Mouse (Mus musculus) kidney, embryonic 16.5 days (tissue): ENCODE measurements around the gene Zfp292. TPM values are rescaled to one million over a fixed set of nuclear protein-coding genes. Genes with fewer than 3 reads are reported as not detected.

Experiments
- ATAC-seq: fragments of 200-750 bp; cut with Nextera tagmentation; 2 replicates; pipeline ENCODE4 v1.8.0; 2017; ENCODE audit warnings: moderate TSS enrichment; ENCODE audit not compliant: low FRiP score, low TSS enrichment
- H3K27ac ChIP-seq: fragments of 300-500 bp; sonication (generic); 2 replicates; pipeline ENCODE4 v1.5.1; 2014; ENCODE audit warnings: low read length
- H3K27me3 ChIP-seq: fragments of 300-500 bp; sonication (generic); 2 replicates; pipeline ENCODE4 v1.6.1; 2014; ENCODE audit warnings: low read length, control low read depth, mixed read lengths; ENCODE audit not compliant: insufficient read depth
- H3K36me3 ChIP-seq: fragments of 300-500 bp; sonication (generic); 2 replicates; pipeline ENCODE4 v1.6.1; 2014; ENCODE audit warnings: low read length, control low read depth, mixed read lengths; ENCODE audit not compliant: insufficient read depth
- H3K4me1 ChIP-seq: fragments of 300-500 bp; sonication (generic); 2 replicates; pipeline ENCODE4 v1.6.1; 2014; ENCODE audit warnings: low read length, control low read depth, mixed read lengths; ENCODE audit not compliant: insufficient read depth
- H3K4me2 ChIP-seq: fragments of 300-500 bp; sonication (generic); replicated peaks from 2 replicates; pipeline ENCODE4 v1.6.1; 2014; ENCODE audit warnings: low read depth, low read length
- H3K4me3 ChIP-seq: fragments of 300-500 bp; sonication (generic); 2 replicates; pipeline ENCODE4 v1.5.1; 2014; ENCODE audit warnings: mild to moderate bottlenecking, low read length
- H3K9ac ChIP-seq: fragments of 300-500 bp; sonication (generic); replicated peaks from 2 replicates; pipeline ENCODE4 v1.6.1; 2014; ENCODE audit warnings: low read length
- H3K9me3 ChIP-seq: fragments of 300-500 bp; sonication (generic); 2 replicates; pipeline ENCODE4 v1.6.1; 2016; ENCODE audit warnings: low read length, control low read depth
- WGBS: fragments of 180-500 bp; shearing (Covaris S2); extraction: QIAGEN DNeasy Blood & Tissue Kit; methylation state at CpG from one replicate; pipeline ENCODE4 v1.1.7; 2014; 5-methylcytosine and 5-hydroxymethylcytosine counted together
- polyA plus RNA-seq: library from polyadenylated mRNA; unstranded; fragments of >200 nt; fragmentation: Nextera tagmentation; extraction: Ambion mirVana; gene quantifications from 2 replicates; pipeline ENCODE4 v1.2.1, GENCODE M21; 2015

Zfp292 gene
- polyA plus RNA-seq, 1 experiment from 2014 or later, result 17.0 TPM

GRCm38 (mm10) chr4:34859416-34859815 is 23.3 kb downstream of the Zfp292 start:
- Histone ChIP-seq H3K27ac (no peak overlapping the region), H3K36me3 (peaks cover 2% of the 10 kb centered on the region; the same call in 1 of the 2 replicates), H3K4me3 (no peak overlapping the region), H3K4me2 (no peak overlapping the region), H3K4me1 (peaks cover 3% of the 10 kb centered on the region; the same call in 1 of the 2 replicates), H3K27me3 (no peaks in the 10 kb centered on the region), H3K9me3 (0 out of 2 replicates have a peak, but pooled peaks cover under 1% of the 10 kb centered on the region), H3K9ac (no peak overlapping the region)
- ATAC-seq, result no peak
- 88% methylated on average over 3 of the region's 3 CpGs for WGBS

- WGBS, result 96% methylated on average over 3 of the region's 3 CpGs
- Histone ChIP-seq H3K36me3 (peaks cover 7% of the 10 kb centered on the region), H3K4me1 (peaks cover 3% of the 10 kb centered on the region; the same call in 1 of the 2 replicates), H3K9ac (no peak overlapping the region), H3K9me3 (0 out of 2 replicates have a peak, but pooled peaks cover 5% of the 10 kb centered on the region), H3K4me3 (no peak overlapping the region), H3K27me3 (no peaks in the 10 kb centered on the region), H3K4me2 (no peak overlapping the region), H3K27ac (no peak overlapping the region)
- ATAC-seq, result no peak
Observed at GRCm38 (mm10) chr4:34858903-34859302, 23.9 kb downstream of the Zfp292 start.

- Histone ChIP-seq H3K9ac (no peak overlapping the region), H3K4me2 (no peak overlapping the region), H3K4me1 (peaks cover 3% of the 10 kb centered on the region; the same call in 1 of the 2 replicates), H3K9me3 (peaks cover 12% of the 10 kb centered on the region), H3K4me3 (no peak overlapping the region), H3K36me3 (peaks cover 21% of the 10 kb centered on the region), H3K27ac (no peak overlapping the region), H3K27me3 (no peaks in the 10 kb centered on the region)
- 50% methylated on average over 1 of the region's 1 CpGs for WGBS
- no peak for ATAC-seq
Observed at GRCm38 (mm10) chr4:34855966-34856365, 26.8 kb downstream of the Zfp292 start.

- H3K4me1 ChIP-seq, result no peaks in the 10 kb centered on the region
- no peak overlapping the region for H3K27ac ChIP-seq
- H3K4me3 ChIP-seq, result no peak overlapping the region
- peaks cover 27% of the 10 kb centered on the region for H3K36me3 ChIP-seq
- ATAC-seq, result no peak
- 91% methylated on average over 7 of the region's 7 CpGs for WGBS
- no peak overlapping the region for H3K9ac ChIP-seq
- H3K27me3 ChIP-seq, result no peaks in the 10 kb centered on the region
- no peak overlapping the region for H3K4me2 ChIP-seq
- H3K9me3 ChIP-seq, result peaks cover 12% of the 10 kb centered on the region
Observed at GRCm38 (mm10) chr4:34852051-34852450, 30.7 kb downstream of the Zfp292 start.

- no peak for ATAC-seq
- Histone ChIP-seq H3K4me2 (no peak overlapping the region), H3K36me3 (peaks cover 27% of the 10 kb centered on the region), H3K9ac (no peak overlapping the region), H3K27ac (no peak overlapping the region), H3K9me3 (peaks cover 12% of the 10 kb centered on the region), H3K4me3 (no peak overlapping the region), H3K27me3 (no peaks in the 10 kb centered on the region), H3K4me1 (no peaks in the 10 kb centered on the region)
- WGBS, result 77% methylated on average over 2 of the region's 2 CpGs
Observed at GRCm38 (mm10) chr4:34850156-34850555, 32.6 kb downstream of the Zfp292 start.

GRCm38 (mm10) chr4:34847679-34848309 is 35.0 kb downstream of the Zfp292 start:
- 92% methylated on average over 6 of the region's 6 CpGs for WGBS
- peaks cover 8% of the 10 kb centered on the region for H3K9me3 ChIP-seq
- H3K36me3 ChIP-seq, result peaks cover 14% of the 10 kb centered on the region; the same call in 1 of the 2 replicates
- no peak overlapping the region for H3K4me3 ChIP-seq
- no peak overlapping the region for H3K27ac ChIP-seq
- no peak overlapping the region for H3K4me2 ChIP-seq
- ATAC-seq, result no peak
- no peaks in the 10 kb centered on the region for H3K4me1 ChIP-seq
- no peak overlapping the region for H3K9ac ChIP-seq
- no peaks in the 10 kb centered on the region for H3K27me3 ChIP-seq

GRCm38 (mm10) chr4:34843839-34844238 is 38.9 kb downstream of the Zfp292 start:
- no peak overlapping the region for H3K9ac ChIP-seq

GRCm38 (mm10) chr4:34842826-34843225 is 39.9 kb downstream of the Zfp292 start:
- Histone ChIP-seq H3K27ac (no peak overlapping the region), H3K9me3 (no peaks in the 10 kb centered on the region), H3K4me1 (no peaks in the 10 kb centered on the region), H3K9ac (no peak overlapping the region), H3K4me3 (no peak overlapping the region), H3K4me2 (no peak overlapping the region), H3K36me3 (peaks cover 4% of the 10 kb centered on the region; the same call in 1 of the 2 replicates), H3K27me3 (no peaks in the 10 kb centered on the region)
- 90% methylated on average over 3 of the region's 3 CpGs for WGBS
- ATAC-seq, result no peak

More at GRCm38 (mm10) chr4:34843839-34844238, 38.9 kb downstream of the Zfp292 start:
- no peak for ATAC-seq
- no peaks in the 10 kb centered on the region for H3K9me3 ChIP-seq
- no peak overlapping the region for H3K4me2 ChIP-seq
- no peak overlapping the region for H3K27ac ChIP-seq
- H3K36me3 ChIP-seq, result peaks cover 4% of the 10 kb centered on the region; the same call in 1 of the 2 replicates
- no peaks in the 10 kb centered on the region for H3K4me1 ChIP-seq
- H3K4me3 ChIP-seq, result no peak overlapping the region
- WGBS, result 97% methylated on average over 1 of the region's 1 CpGs
- no peaks in the 10 kb centered on the region for H3K27me3 ChIP-seq

- Histone ChIP-seq H3K4me2 (no peak overlapping the region), H3K9me3 (no peaks in the 10 kb centered on the region), H3K4me1 (no peaks in the 10 kb centered on the region), H3K27ac (no peak overlapping the region), H3K27me3 (no peaks in the 10 kb centered on the region), H3K36me3 (peaks cover 18% of the 10 kb centered on the region), H3K9ac (no peak overlapping the region), H3K4me3 (no peak overlapping the region)
- no peak for ATAC-seq
- WGBS, result 62% methylated on average over 4 of the region's 4 CpGs
Observed at GRCm38 (mm10) chr4:34831496-34831895, 51.3 kb downstream of the Zfp292 start.

- no peak for ATAC-seq
- Histone ChIP-seq H3K4me2 (no peak overlapping the region), H3K36me3 (peaks cover 9% of the 10 kb centered on the region), H3K27ac (no peak overlapping the region), H3K9ac (no peak overlapping the region), H3K27me3 (no peaks in the 10 kb centered on the region), H3K4me1 (no peaks in the 10 kb centered on the region), H3K4me3 (no peak overlapping the region), H3K9me3 (no peaks in the 10 kb centered on the region)
- 97% methylated on average over 3 of the region's 3 CpGs for WGBS
Observed at GRCm38 (mm10) chr4:34829456-34829855, 53.3 kb downstream of the Zfp292 start.
